ENCODE assay signal across 14 mouse cellular contexts in genomic region chr14:57316662-57317600, GRCm38 (mm10).
DNase-seq lines count a peak whose midpoint lies in the region; ATAC-seq and TF ChIP-seq lines count a peak whose summit lies in the region.
"Had no signal": no experiment of that assay in that cellular context is flagged by ENCODE, and none has a peak within 500 bp of the region (broad histone marks: within the 10 kb centered on the region; RNA-seq: fewer than 3 reads in every experiment).

No protein-coding gene starts in this region.

- DNase-seq in frontal cortex, postnatal 14 days (ENCODE audit: low spot score in 2 of 2), result no peak
- no peak for DNase-seq in stomach, postnatal 0 days (ENCODE audit: low spot score)
- peak; percentile 74 for DNase-seq in embryo, embryonic 10.5 days (ENCODE audit: low spot score)
- DNase-seq in telencephalon, adult 2 months (ENCODE audit: low read depth, low spot score), result peak; percentile 16
- no peak for DNase-seq in lung, postnatal 4 days
- DNase-seq in lung, postnatal 14 days, result no peak
- DNase-seq: cerebellum, adult 11-12 months; heart, adult 18-20 months; kidney, adult 9 months; thymus, postnatal 4 days had no signal

- H3K36me3 ChIP-seq in stomach, embryonic 16.5 days (ENCODE audit: control insufficient read depth, insufficient read depth, low read length), result no peaks in the 10 kb centered on the region
- no peaks in the 10 kb centered on the region for H3K36me3 ChIP-seq in stomach, postnatal 0 days (ENCODE audit: control insufficient read depth, insufficient read depth, low read length)
- H3K36me3 ChIP-seq: forebrain, embryonic 12.5 days; hindbrain, embryonic 13.5 days had no signal

- TF ChIP-seq EP300 in stomach, postnatal 0 days (optimal IDR thresholded peaks at IDR 0.05), result no peak

- H3K27me3 ChIP-seq in stomach, embryonic 16.5 days (ENCODE audit: control insufficient read depth, insufficient read depth, low read length), result no peaks in the 10 kb centered on the region
- H3K27me3 ChIP-seq in stomach, postnatal 0 days (ENCODE audit: control insufficient read depth, insufficient read depth, low read length), result no peaks in the 10 kb centered on the region
- H3K27me3 ChIP-seq: forebrain, embryonic 12.5 days; hindbrain, embryonic 13.5 days had no signal

- no peaks in the 10 kb centered on the region for H3K9me3 ChIP-seq in stomach, embryonic 16.5 days (replicated peaks; ENCODE audit: control insufficient read depth, low read length)
- H3K9me3 ChIP-seq in stomach, postnatal 0 days (ENCODE audit: control insufficient read depth, low read length), result no peaks in the 10 kb centered on the region
- H3K9me3 ChIP-seq: forebrain, embryonic 12.5 days; hindbrain, embryonic 13.5 days had no signal

- peak; percentile 94 for ATAC-seq in frontal cortex, adult (ENCODE audit: low TSS enrichment)
- ATAC-seq in stomach, embryonic 16.5 days (ENCODE audit: insufficient read depth, low FRiP score), result no peak
- ATAC-seq in stomach, postnatal 0 days (ENCODE audit: low FRiP score, low TSS enrichment), result no peak

- no peak for TF ChIP-seq CTCF in stomach, postnatal 0 days (IDR thresholded peaks at IDR 0.05; ENCODE audit: low read depth)

- H3K4me3 ChIP-seq in stomach, embryonic 16.5 days (replicated peaks; ENCODE audit: low read length), result no peak overlapping the region
- no peak overlapping the region for H3K4me3 ChIP-seq in stomach, postnatal 0 days (ENCODE audit: low read depth, low read length)
- H3K4me3 ChIP-seq: forebrain, embryonic 12.5 days; hindbrain, embryonic 13.5 days had no signal

- H3K9ac ChIP-seq in stomach, embryonic 16.5 days (ENCODE audit: low read length), result no peak overlapping the region
- no peak overlapping the region for H3K9ac ChIP-seq in stomach, postnatal 0 days (ENCODE audit: low read length)
- H3K9ac ChIP-seq: forebrain, embryonic 12.5 days; hindbrain, embryonic 13.5 days had no signal

- peak overlapping the region; percentile 62; the same call in 1 of the 2 replicates for H3K27ac ChIP-seq in stomach, embryonic 16.5 days (ENCODE audit: low read length)
- no peak overlapping the region for H3K27ac ChIP-seq in stomach, postnatal 0 days (replicated peaks)

- H3K4me1 ChIP-seq in stomach, embryonic 16.5 days (ENCODE audit: control insufficient read depth, insufficient read depth, low read length), result no peaks in the 10 kb centered on the region
- H3K4me1 ChIP-seq in stomach, postnatal 0 days (replicated peaks; ENCODE audit: control insufficient read depth, insufficient read depth), result no peaks in the 10 kb centered on the region; the same call in none of the 2 replicates

- no peak overlapping the region for H3K4me2 ChIP-seq in stomach, embryonic 16.5 days (ENCODE audit: low read depth, low read length)
- no peak overlapping the region for H3K4me2 ChIP-seq in stomach, postnatal 0 days (replicated peaks; ENCODE audit: low read depth)
- H3K4me2 ChIP-seq: forebrain, embryonic 12.5 days; hindbrain, embryonic 13.5 days had no signal

- 58% methylated on average over 16 of the region's 16 CpGs for WGBS in stomach, embryonic 16.5 days
- WGBS in stomach, postnatal 0 days, result 58% methylated on average over 16 of the region's 16 CpGs

Comparison
In these comparisons a context has a peak if more than half of its experiments do, and no peak if none do; other contexts are left out.
1. DNase-seq: peak in embryo, embryonic 10.5 days (single experiment) and telencephalon, adult 2 months (single experiment); none in frontal cortex, postnatal 14 days (0 of 2), stomach, postnatal 0 days (single experiment), lung, postnatal 4 days (0 of 2) and lung, postnatal 14 days (single experiment).